Comparison of ENCODE assay signal across 30 mouse cellular contexts in genomic region chr14:56337696-56338095, GRCm38 (mm10). TPM values are rescaled to one million over a fixed set of nuclear protein-coding genes. Genes with fewer than 3 reads are reported as not detected.
DNase-seq lines count a peak whose midpoint lies in the region; ATAC-seq and TF ChIP-seq lines count a peak whose summit lies in the region.
"Had no signal": no experiment of that assay in that cellular context is flagged by ENCODE, and none has a peak within 500 bp of the region (broad histone marks: within the 10 kb centered on the region; RNA-seq: fewer than 3 reads in every experiment).

No protein-coding gene starts in this region.

- H3K27ac ChIP-seq in lung, embryonic 14.5 days (ENCODE audit: low read depth) = no peak overlapping the region; the same call in 1 of the 2 replicates
- no peak overlapping the region for H3K27ac ChIP-seq in midbrain, embryonic 11.5 days (ENCODE audit: low read depth, low read length)
- H3K27ac ChIP-seq: embryonic facial prominence, embryonic 10.5 days; forebrain, embryonic 15.5 days; hindbrain, embryonic 13.5 days; limb, embryonic 10.5 days; liver, embryonic 12.5 days; lung, embryonic 15.5 days; macrophage; midbrain, embryonic 10.5 days had no signal

- no peak overlapping the region for H3K9ac ChIP-seq in lung, embryonic 14.5 days
- no peak overlapping the region for H3K9ac ChIP-seq in midbrain, embryonic 11.5 days (ENCODE audit: low read length)
- H3K9ac ChIP-seq: forebrain, embryonic 15.5 days; heart, embryonic 12.5 days; hindbrain, embryonic 13.5 days; liver, embryonic 12.5 days; lung, embryonic 15.5 days had no signal

- H3K4me1 ChIP-seq in lung, embryonic 14.5 days (ENCODE audit: insufficient read depth) = 0 out of 2 replicates have a peak, but pooled peaks cover 3% of the 10 kb centered on the region
- no peaks in the 10 kb centered on the region for H3K4me1 ChIP-seq in midbrain, embryonic 11.5 days (ENCODE audit: control insufficient read depth, insufficient read depth, low read length)
- H3K4me1 ChIP-seq: limb, embryonic 10.5 days had no signal

- no peaks in the 10 kb centered on the region for H3K27me3 ChIP-seq in lung, embryonic 14.5 days (ENCODE audit: insufficient read depth, low read length)
- no peaks in the 10 kb centered on the region for H3K27me3 ChIP-seq in midbrain, embryonic 11.5 days (ENCODE audit: control insufficient read depth, insufficient read depth, low read length)
- H3K27me3 ChIP-seq: forebrain, embryonic 15.5 days; heart, embryonic 12.5 days; hindbrain, embryonic 13.5 days; liver, embryonic 12.5 days; lung, embryonic 15.5 days had no signal

- H3K4me3 ChIP-seq in lung, embryonic 14.5 days (ENCODE audit: low read depth, low read length) = no peak overlapping the region
- no peak overlapping the region for H3K4me3 ChIP-seq in midbrain, embryonic 11.5 days (ENCODE audit: low read depth, low read length)
- H3K4me3 ChIP-seq: embryonic facial prominence, embryonic 10.5 days; forebrain, embryonic 15.5 days; heart, embryonic 12.5 days; hindbrain, embryonic 13.5 days; limb, embryonic 10.5 days; liver, embryonic 12.5 days; lung, embryonic 15.5 days; midbrain, embryonic 10.5 days had no signal

- no peak for TF ChIP-seq CTCF in lung, embryonic 14.5 days (IDR thresholded peaks at IDR 0.05; ENCODE audit: low read depth)

- H3K4me2 ChIP-seq in lung, embryonic 14.5 days = no peak overlapping the region
- no peak overlapping the region for H3K4me2 ChIP-seq in midbrain, embryonic 11.5 days
- H3K4me2 ChIP-seq: forebrain, embryonic 15.5 days; heart, embryonic 12.5 days; hindbrain, embryonic 13.5 days; liver, embryonic 12.5 days; lung, embryonic 15.5 days had no signal

- no peaks in the 10 kb centered on the region for H3K36me3 ChIP-seq in lung, embryonic 14.5 days (ENCODE audit: insufficient read depth)
- no peaks in the 10 kb centered on the region for H3K36me3 ChIP-seq in midbrain, embryonic 11.5 days (ENCODE audit: control insufficient read depth, insufficient read depth, low read length)
- H3K36me3 ChIP-seq: embryonic facial prominence, embryonic 10.5 days; forebrain, embryonic 15.5 days; heart, embryonic 12.5 days; hindbrain, embryonic 13.5 days; limb, embryonic 10.5 days; liver, embryonic 12.5 days; lung, embryonic 15.5 days; midbrain, embryonic 10.5 days had no signal

- 47% methylated on average over 2 of the region's 2 CpGs for WGBS in lung, embryonic 14.5 days
- 90% methylated on average over 2 of the region's 2 CpGs for WGBS in midbrain, embryonic 11.5 days

- ATAC-seq in lung, embryonic 14.5 days (ENCODE audit: insufficient read depth) = peak; percentile 35; the same call in 1 of the 2 replicates
- no peak for ATAC-seq in midbrain, embryonic 11.5 days (ENCODE audit: low FRiP score)
- ATAC-seq: CD4-positive, CD25-positive, alpha-beta regulatory T cell, adult 4 months; inflammation-experienced regulatory T-cells, adult 6 months; liver, embryonic 12.5 days had no signal

- peak; percentile 35 for DNase-seq in embryo, embryonic 10.5 days (ENCODE audit: low spot score)
- DNase-seq in embryo, embryonic 9.5 days (ENCODE audit: extremely low spot score) = no peak
- peak; percentile 27 for DNase-seq in lung, embryonic 14.5 days
- no peak for DNase-seq in lung, adult 18-20 months
- DNase-seq in adrenal gland, adult 2 months = peak; percentile 51
- DNase-seq in mesoderm, embryonic 11.5 days (ENCODE audit: low read depth, low spot score) = peak; percentile 12
- no peak for DNase-seq in thymus, postnatal 0 days (ENCODE audit: low spot score)
- no peak for DNase-seq in midbrain, embryonic 11.5 days (ENCODE audit: low spot score, missing footprints)
- DNase-seq: cerebellum, adult 2 months; cerebellum, postnatal 25 days; gastrocnemius, postnatal 10 days; heart, postnatal 10 days; kidney, adult 18-20 months; kidney, postnatal 4 days; layer of hippocampus, adult 9-11 months; right cerebral cortex, postnatal 25 days; spleen, adult 18-20 months; thymus, postnatal 25 days had no signal

- H3K9me3 ChIP-seq in lung, embryonic 14.5 days (ENCODE audit: low read depth, low read length) = no peaks in the 10 kb centered on the region
- no peaks in the 10 kb centered on the region for H3K9me3 ChIP-seq in midbrain, embryonic 11.5 days (ENCODE audit: control insufficient read depth, low read length)
- H3K9me3 ChIP-seq: embryonic facial prominence, embryonic 10.5 days; forebrain, embryonic 15.5 days; heart, embryonic 12.5 days; hindbrain, embryonic 13.5 days; limb, embryonic 10.5 days; liver, embryonic 12.5 days; lung, embryonic 15.5 days; midbrain, embryonic 10.5 days had no signal

RNA-seq across cellular contexts. Expression of gene Atp12a, which starts 27.2 kb away (rescaled TPM):
- 1.4 and 1.6 TPM in 2 replicates for polyA plus RNA-seq in lung, embryonic 14.5 days (2014; fragmentation: Nextera tagmentation; extraction: Ambion mirVana)
- total RNA-seq in adrenal gland, adult 2 months (2021) = 1 to 10 TPM in 1 of 2 experiments, not detected in 1; 2.0 TPM
- 0.03 TPM in 1 of 2 replicates, not detected in the other for polyA plus RNA-seq in adrenal gland, adult 2 months (2012; rRNA removed)
- polyA plus RNA-seq in thymus, postnatal 0 days (2015; fragmentation: Nextera tagmentation; extraction: Ambion mirVana) = 0.10 and 0.26 TPM in 2 replicates
- polyA plus RNA-seq in midbrain, embryonic 11.5 days (2014; fragmentation: Nextera tagmentation; extraction: Ambion mirVana) = 0.10 TPM in 1 of 2 replicates, not detected in the other
- total RNA-seq: gastrocnemius, postnatal 10 days; granulocyte monocyte progenitor cell, adult 5-6 weeks; heart, postnatal 10 days had no signal
- polyA plus RNA-seq: CD4-positive, CD25-positive, alpha-beta regulatory T cell, adult 4 months; cerebellum, adult 2 months; embryonic facial prominence, embryonic 10.5 days; heart, embryonic 12.5 days; inflammation-experienced regulatory T-cells, adult 6 months; limb, embryonic 10.5 days; liver, embryonic 12.5 days; macrophage; midbrain, embryonic 10.5 days had no signal

Comparison
In these comparisons a context has a peak if more than half of its experiments do, and no peak if none do; other contexts are left out.
1. DNase-seq: peak in embryo, embryonic 10.5 days (single experiment), lung, embryonic 14.5 days (single experiment), adrenal gland, adult 2 months (single experiment) and mesoderm, embryonic 11.5 days (single experiment); none in embryo, embryonic 9.5 days (single experiment), lung, adult 18-20 months (0 of 2), thymus, postnatal 0 days (single experiment) and midbrain, embryonic 11.5 days (single experiment).